Mouse (Mus musculus): ENCODE data around the gene Iffo1. TPM values are rescaled to one million over a fixed set of nuclear protein-coding genes. Genes with fewer than 3 reads are reported as not detected.
A peak's percentile ranks its signal among the peaks of the same experiment; 100 is the strongest.
"Not testable (repeated sequence)": the region's sequence is repeated elsewhere in the genome, so short reads cannot be mapped to it uniquely, and the experiment has no call there.

The Iffo1 gene
- total RNA-seq, 1 experiment from 2014 or later, result 18.6 TPM

DNA sequence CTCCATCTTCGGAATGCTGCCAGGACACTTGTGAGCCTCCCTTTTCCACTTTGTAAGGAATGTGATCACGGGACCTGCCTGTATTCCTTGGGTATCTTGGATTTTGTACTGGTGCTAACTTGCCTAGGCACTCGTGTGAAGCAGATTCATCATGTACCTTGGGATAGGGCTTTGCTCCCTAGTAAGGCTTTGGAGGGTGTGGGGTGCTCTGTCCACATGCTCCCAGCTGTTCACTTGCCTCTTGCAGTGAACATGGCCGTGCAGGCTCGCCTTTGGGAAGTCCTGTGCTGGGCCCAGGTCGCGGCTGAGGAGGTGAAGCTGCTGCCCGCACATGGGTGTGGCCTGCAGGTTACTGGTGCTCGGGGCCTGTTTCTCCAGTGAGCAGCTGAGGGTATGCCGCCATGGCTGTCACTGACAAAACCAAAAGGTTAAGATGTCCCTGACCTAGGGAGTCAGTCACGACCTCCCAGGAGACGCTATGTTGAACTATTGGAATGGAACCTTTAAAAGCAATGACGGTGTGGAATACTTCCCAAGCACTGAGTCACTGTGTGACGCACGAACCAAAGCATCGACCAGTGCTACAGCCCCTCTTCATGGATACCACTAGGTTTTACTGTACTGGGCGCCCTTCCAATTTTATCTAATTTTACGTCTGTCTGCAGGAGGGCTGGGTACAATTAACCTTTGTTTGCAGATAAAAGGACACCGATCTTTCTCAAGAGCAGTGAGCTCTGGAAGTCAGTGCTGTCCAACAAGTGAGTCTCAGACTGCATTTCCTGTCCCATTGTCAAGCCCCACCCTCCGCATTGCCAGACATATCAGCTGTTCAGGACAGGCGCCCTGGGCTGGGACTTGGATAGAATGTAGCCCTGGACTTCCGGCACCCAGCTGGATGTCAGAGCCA lies 16.1 kb downstream of the Iffo1 start:
- peak; percentile 85 for DNase-seq

DNA sequence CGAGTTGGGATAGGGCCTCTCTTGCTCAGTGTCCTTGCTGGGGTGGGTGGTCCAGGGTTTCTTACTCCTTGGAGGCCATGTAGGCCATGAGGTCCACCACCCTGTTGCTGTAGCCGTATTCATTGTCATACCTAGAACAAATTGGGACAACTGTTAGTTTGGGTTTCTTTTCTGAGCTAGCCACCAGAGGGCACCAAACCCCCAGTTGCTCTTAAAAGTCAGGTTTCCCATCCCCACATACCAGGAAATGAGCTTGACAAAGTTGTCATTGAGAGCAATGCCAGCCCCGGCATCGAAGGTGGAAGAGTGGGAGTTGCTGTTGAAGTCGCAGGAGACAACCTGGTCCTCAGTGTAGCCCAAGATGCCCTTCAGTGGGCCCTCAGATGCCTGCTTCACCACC lies 16.9 kb downstream of the Iffo1 start:
- peak; percentile 85 for DNase-seq

GRCm38 (mm10) chr6:125162615-125163305 lies 17.7 kb downstream of the Iffo1 start:
- DNase-seq, result not testable (repeated sequence)

GRCm38 (mm10) chr6:125163801-125164657 lies 19.0 kb downstream of the Iffo1 start:
- DNase-seq, result peak; percentile 60

GRCm38 (mm10) chr6:125164672-125165327 lies 19.8 kb downstream of the Iffo1 start:
- peak; percentile 76 for DNase-seq

GRCm38 (mm10) chr6:125165328-125165891 lies 20.4 kb downstream of the Iffo1 start:
- peak; percentile 98 for DNase-seq

- DNase-seq, result peak; percentile 93
Observed at GRCm38 (mm10) chr6:125166051-125166751, 21.2 kb downstream of the Iffo1 start, which contains the start of gene Gapdh. Gene Gapdh, minus strand, starts transcription at chr6:125166467.

- DNase-seq, result peak; percentile 69
Observed at GRCm38 (mm10) chr6:125166861-125167650, 22.0 kb downstream of the Iffo1 start.

GRCm38 (mm10) chr6:125168086-125168485 lies 23.0 kb downstream of the Iffo1 start:
- no peak for DNase-seq

- peak; percentile 19 for DNase-seq
Observed at GRCm38 (mm10) chr6:125170194-125170593, 25.2 kb downstream of the Iffo1 start.

GRCm38 (mm10) chr6:125172474-125172873 lies 27.4 kb downstream of the Iffo1 start:
- peak; percentile 44 for DNase-seq

DNA sequence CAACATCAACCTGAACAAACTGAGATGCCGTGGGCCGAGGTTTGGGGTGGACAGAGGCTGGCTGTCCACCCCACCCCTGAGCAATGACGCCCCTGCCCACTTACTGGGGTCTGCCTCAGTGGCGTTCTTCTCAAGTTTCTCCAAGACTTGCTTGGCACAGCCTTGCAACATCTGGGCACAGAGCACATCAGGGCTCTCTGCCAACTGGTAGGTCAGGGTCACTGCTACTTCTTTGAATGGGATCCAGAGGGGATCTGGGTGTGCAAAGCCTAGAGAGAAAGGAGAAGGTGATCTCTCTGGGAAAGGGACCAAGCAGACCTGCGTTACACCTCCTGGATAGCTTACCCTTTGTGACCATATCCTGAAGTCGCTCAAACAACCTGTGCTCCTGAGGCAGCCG lies 28.2 kb downstream of the Iffo1 start:
- peak; percentile 80 for DNase-seq

GRCm38 (mm10) chr6:125175469-125175868 lies 30.4 kb downstream of the Iffo1 start:
- DNase-seq, result no peak

DNA sequence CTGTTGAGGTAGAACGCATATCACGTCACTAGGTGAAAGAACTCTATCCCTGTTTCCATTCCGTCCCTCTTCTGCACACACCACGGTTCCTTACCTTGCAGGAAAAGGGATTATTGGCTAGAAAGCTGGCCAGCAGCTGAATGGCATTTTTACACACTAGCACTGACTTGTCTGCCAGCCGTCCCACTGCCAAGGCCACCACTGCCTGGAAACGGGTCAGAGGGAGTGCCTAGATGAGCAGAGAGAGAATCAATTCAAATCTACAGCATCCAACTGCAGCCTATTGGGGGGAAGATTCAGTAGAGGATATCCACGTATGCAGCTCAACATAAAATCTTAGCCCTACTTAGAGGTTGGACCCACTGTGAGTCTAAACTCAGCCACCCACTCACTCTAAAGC lies 34.6 kb downstream of the Iffo1 start:
- DNase-seq, result peak; percentile 69

DNA sequence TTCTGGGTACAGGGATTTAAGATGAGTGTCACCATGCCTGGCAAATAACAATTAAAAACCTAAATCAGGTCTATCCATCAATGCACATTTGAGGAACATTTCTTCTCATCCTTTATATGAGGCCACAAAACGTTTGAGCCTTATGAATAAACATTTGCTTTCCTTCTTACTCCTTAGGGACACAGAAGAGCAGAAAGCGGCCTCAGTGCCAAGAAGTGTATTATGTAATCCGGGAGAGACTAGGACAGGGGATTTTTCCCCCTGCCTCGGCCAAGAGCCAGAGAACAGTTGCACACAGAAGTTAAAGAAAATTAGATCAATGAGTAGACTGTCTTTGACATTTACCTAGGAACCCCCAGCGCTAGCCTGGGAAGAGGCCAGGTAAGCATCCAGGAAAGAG lies 37.1 kb downstream of the Iffo1 start:
- DNase-seq, result no peak

- DNase-seq, result no peak
Observed at GRCm38 (mm10) chr6:125186203-125186602, 41.2 kb downstream of the Iffo1 start.

DNA sequence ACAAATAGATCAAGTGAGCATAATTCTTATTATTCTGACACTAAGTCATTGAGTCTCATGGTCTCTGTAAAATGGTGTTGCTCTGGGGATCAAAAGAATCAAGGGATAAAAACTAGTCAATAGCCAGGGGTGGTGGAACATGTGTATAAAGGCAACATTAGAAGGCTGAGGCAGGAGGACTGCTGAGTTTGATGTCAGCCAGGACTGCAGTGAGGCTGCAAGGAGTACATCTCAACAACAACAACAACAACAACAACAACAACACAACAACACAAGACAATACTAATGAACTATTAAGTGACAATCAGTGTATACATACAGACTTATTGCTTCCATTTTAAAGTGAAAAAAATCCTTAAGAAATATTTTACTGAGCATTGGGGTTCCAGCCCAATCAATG lies 45.8 kb downstream of the Iffo1 start:
- no peak for DNase-seq

- peak; percentile 98 for DNase-seq
Observed at GRCm38 (mm10) chr6:125191332-125192015, 46.4 kb downstream of the Iffo1 start, which contains the start of the genes Ncapd2 and Mrpl51. Gene Ncapd2, minus strand, starts transcription at chr6:125191701. Gene Mrpl51, plus strand, starts transcription at chr6:125191801.

Measured in adrenal gland, postnatal 14 days (tissue).